Mouse (Mus musculus): ENCODE measurements around the gene Usp44.

GRCm38 (mm10) chr10:93800895-93801294 is 30.5 kb upstream of the Usp44 start:
- no peak for TF ChIP-seq CTCF (conservative IDR thresholded peaks at IDR 0.05; ENCODE audit: insufficient read depth, insufficient read length, low read depth, low read length)
- no peak for TF ChIP-seq POLR2A (IDR thresholded peaks at IDR 0.05; ENCODE audit: low read depth, low read length)
